Mouse (Mus musculus) skeletal muscle tissue, adult 2 months (tissue): ENCODE measurements around the gene Iqsec1.
A peak's percentile ranks its signal among the peaks of the same experiment; 100 is the strongest.

Experiments
- DNase-seq: peaks from one replicate; pipeline ENCODE4 v3.0.0-alpha.2; 2012; ENCODE audit warnings: low read depth, low spot score

Iqsec1 gene

DNA sequence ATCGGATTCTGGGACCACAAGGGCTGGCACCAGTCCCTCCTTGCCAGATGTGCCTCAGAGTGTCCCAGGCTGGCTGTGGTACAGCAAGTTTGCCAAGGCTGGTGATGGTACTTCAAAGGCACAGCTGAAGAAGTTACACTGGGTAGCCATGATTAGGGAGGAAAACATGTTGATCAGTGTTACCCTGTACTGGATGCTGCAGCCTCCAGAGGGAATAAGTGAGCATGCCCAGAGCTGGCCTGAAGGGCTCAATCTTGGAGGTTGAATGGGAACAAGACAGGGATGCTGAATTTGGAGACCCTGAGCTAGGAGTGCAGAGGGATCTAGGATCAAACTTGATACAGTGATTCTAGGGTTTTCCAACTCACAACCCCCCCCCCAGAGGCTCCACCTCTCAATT lies 175.0 kb downstream of the Iqsec1 start:
- DNase-seq: no peak

DNA sequence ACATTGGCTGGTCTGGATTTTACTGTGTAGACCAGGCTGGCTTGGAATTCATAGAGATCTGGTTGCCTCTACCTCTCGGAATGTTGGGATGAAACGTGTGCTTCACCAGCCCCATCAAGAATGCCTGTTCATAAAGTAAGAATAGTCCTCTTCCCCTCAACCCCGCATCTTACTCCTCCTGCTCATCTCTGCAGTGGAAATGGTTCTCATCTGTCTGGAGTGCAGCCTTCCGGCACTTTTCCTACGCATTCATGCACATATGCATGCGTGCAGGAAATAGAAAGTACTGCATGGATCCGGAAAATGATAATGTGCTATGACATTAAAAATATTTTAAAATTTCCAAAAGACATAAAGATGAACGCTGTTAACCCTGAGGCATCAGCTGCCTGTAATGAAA lies 175.9 kb downstream of the Iqsec1 start:
- no peak for DNase-seq

DNA sequence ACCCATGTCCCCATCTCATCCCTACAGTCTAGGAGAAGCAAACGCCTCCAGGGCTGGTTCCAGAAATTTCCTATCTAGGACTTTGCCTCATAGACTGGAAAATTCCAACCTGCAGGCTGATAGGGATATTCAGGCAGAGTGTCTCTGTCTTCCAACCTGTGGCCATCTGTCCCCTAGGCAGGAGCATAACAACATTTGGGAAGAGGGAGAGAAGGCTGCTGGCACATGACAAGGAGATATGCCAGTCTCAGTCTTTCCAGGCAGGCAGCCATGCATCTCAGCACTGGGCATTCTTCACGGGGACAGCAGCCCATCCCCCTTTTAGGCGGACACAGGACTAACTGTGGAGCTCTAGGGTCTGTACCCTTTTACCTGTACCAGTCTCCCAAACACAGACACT lies 176.4 kb downstream of the Iqsec1 start:
- no peak for DNase-seq

DNA sequence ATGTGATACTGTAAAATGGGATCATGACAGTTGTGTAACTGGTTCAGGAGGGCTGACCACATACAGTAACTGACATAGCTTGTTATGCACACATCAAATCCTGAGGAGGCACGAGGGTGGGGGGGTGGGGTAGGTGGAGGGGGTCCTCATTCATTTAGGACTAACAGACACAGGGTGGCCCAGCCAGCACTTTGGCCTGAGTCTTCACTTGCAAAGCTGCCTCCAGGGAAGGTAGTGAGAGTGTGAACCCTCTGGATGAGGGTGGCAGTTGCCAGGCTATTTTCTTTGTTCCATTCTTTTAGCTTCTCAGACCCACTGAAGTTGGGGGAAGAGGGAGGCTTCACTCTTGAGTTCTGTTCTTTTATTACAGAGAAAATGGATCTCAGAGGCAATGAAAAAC lies 177.9 kb downstream of the Iqsec1 start:
- DNase-seq: no peak

DNA sequence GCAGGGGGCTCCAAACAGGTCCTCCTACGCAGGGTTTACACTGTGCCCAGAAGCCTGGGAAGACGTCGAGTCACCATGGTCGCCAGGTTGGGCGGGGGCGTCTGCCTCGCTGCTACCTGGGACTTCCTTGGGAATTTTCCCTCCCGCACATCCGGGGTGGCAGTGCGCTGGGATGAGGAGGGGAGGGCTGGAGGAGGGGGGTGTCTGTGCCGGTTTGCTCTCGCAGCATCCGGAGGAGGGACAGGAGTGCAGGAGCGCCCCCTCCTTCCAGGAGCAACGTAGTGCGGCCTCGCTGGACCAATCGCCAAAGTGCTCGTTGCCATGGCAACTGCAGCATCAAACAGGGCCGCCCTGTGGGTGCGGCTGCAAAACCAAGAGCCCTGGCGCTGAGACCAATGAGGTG lies 178.5 kb downstream of the Iqsec1 start:
- peak; percentile 69 for DNase-seq

GRCm38 (mm10) chr6:90809077-90809840 lies 179.2 kb downstream of the Iqsec1 start:
- no peak for DNase-seq

- DNase-seq: no peak
Observed at GRCm38 (mm10) chr6:90808544-90808943, 179.9 kb downstream of the Iqsec1 start.

- DNase-seq: no peak
Observed at GRCm38 (mm10) chr6:90808134-90808533, 180.4 kb downstream of the Iqsec1 start.

GRCm38 (mm10) chr6:90807581-90807980 lies 180.9 kb downstream of the Iqsec1 start:
- DNase-seq: no peak

- no peak for DNase-seq
Observed at GRCm38 (mm10) chr6:90806743-90807142, 181.7 kb downstream of the Iqsec1 start.

DNA sequence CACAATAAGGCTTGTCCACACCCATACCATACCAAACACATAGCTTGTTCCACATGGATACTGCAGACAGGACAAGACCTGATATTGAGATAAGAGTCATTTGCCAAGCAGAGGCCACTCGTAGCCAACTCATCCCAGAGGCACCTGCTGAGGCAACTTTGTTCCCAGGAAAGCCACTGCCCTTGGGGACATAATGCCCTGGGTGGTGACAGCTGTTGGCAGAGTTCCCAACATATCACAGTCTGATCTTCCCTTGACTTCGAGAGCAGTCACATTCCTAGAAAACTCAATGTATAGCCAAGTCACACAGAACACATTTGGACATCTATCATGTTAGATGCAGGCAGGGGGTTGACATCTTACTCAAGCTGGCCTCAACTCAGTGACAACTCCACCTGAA lies 183.4 kb downstream of the Iqsec1 start:
- no peak for DNase-seq

- DNase-seq: no peak
Observed at GRCm38 (mm10) chr6:90804646-90805045, 183.8 kb downstream of the Iqsec1 start.

DNA sequence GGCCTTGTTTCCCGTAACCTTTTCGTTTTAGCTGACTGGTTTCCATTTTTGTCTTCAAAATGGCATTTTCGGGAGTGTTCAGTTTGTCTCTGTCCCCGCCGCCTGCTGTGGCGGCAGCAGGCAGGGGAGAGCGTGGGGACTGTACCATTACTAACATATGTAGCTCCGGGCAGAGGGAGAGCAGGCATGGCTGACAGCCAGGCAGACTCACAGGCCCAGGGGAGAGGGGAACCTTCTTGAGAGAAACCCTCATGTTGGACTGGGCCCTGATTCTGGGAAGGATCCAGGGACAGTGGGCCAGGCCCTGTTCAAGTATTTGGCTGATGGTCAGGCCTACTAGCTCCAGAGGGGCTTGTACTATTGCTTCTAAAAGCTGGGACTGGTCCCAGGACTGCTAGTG lies 185.9 kb downstream of the Iqsec1 start:
- no peak for DNase-seq

DNA sequence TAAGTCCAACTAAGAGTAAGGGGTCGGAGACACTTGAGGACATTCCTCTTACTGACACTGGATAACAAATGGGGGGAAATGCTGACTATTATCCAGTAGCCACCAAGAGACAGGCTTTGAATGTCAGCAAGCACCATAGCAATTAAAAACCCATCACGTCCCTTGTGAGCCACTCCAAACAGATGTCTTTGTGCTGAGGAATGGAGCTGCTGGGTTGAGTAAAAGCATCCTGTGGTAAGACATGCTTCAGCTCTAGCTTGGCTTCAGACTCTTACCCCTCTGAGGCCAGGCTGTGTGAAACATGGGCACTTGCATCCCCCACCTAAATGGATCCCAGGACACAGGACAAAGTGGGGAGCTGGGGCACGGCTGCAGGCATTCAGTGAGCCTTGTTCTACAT lies 186.4 kb downstream of the Iqsec1 start:
- no peak for DNase-seq

- DNase-seq: no peak
Observed at GRCm38 (mm10) chr6:90800825-90801224, 187.7 kb downstream of the Iqsec1 start.

DNA sequence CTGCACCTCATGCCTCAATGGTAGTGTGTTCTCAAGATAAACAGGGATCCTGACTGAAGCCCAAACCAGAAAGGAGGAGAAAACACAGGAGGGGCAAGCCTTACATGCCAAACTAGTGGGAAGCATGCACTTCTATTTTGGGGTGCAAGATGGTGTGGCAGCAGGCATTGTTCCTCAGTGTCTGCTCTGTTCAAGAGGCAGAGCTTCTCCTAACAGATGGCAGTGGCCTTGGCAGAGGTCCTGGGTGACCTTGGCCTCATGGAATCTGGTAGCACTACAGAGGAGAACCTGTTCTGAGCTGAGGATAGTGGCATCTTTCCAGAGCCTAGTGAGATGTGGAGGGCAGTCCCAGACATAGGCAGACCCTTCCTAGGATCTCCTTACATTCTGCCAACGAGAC lies 189.4 kb downstream of the Iqsec1 start:
- no peak for DNase-seq

- no peak for DNase-seq
Observed at GRCm38 (mm10) chr6:90798201-90798600, 190.3 kb downstream of the Iqsec1 start.

GRCm38 (mm10) chr6:90796902-90797596 lies 191.4 kb downstream of the Iqsec1 start:
- DNase-seq: no peak

- DNase-seq: no peak
Observed at GRCm38 (mm10) chr6:90790901-90791300, 197.6 kb downstream of the Iqsec1 start.

DNA sequence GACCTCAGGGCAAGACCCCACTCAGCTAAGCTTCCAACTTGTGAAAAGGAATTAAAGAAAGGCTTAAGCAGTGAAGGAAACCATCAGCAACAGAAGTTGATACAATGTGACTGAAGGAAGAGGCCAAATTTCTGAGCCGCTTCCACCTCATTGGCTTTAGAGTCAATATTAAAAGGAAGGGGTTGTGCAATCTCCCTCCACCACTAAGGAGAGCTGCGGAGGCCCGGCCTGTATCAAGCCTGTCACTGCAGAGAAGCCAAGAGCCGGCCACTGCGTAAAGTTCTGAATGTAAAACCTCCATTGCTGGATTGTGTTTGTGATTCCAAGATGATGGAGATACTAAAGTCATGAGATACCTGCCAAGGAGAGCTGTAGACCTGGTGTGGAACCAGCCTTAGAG lies 199.0 kb downstream of the Iqsec1 start:
- DNase-seq: no peak

- DNase-seq: no peak
Observed at GRCm38 (mm10) chr6:90787587-90787986, 200.9 kb downstream of the Iqsec1 start.

DNA sequence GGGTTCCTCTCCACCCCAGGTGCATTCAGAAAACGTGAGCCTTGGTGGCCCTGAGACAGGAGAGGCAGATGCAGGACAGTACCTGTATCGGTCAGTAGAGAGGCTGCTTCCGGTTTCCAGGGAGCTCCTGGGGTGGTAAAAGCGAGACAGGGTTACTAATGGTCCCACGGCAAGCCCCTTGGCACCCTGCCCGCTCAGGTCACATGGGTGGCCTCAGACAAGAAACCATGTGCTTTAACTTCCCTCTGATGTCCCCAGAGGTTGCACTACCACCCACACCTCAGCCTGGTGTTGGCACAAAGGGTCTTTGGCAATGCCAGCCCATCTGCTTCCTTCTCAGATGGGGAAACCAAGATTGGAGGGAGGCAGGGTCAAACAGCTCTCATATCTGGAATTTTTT lies 201.4 kb downstream of the Iqsec1 start:
- no peak for DNase-seq

- no peak for DNase-seq
Observed at GRCm38 (mm10) chr6:90786589-90786988, 201.9 kb downstream of the Iqsec1 start.
